Comparison of ENCODE assay signal across 8 mouse cellular contexts in the genomic region with DNA sequence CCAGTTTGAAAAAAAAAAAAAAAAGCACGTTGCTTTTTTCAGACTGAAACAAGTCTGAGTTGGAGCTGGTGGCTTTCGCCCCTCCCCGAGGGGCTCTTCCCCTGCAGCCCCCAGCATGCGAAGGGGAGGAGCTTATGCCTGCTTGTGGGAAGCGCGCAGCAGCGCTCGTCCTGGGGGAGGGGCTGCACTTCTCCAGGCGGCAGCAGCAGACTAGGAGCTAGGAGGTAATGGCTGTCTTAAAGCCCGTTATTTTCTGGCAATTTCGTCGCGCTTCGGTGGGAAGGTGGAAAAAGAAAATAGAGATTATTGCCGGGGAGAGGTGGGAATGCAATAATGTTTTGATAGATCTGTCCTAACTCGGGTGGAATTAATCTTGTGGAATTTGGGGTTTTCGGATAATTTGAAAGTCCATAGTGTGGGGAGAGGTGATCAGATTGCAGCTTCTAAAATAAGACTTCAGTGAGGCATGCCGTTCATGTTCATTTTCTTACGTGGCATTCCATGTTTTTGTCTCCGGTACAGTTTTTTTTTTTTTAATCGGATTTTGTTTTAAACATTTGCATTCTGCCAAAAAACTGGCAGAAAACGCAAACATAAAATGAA. TPM values are rescaled to one million over a fixed set of nuclear protein-coding genes. Genes with fewer than 3 reads are reported as not detected.
DNase-seq lines count a peak whose midpoint lies in the region; ATAC-seq and TF ChIP-seq lines count a peak whose summit lies in the region.

No protein-coding gene starts in this region.

- H3K27ac ChIP-seq in embryonic facial prominence, embryonic 11.5 days (replicated peaks; ENCODE audit: low read depth, low read length): no peak overlapping the region
- peak overlapping the region; percentile 45 for H3K27ac ChIP-seq in heart, embryonic 15.5 days
- H3K27ac ChIP-seq in liver, adult 2 months (replicated peaks; ENCODE audit: insufficient read depth, low read depth, low read length): no peak overlapping the region

- no peak for TF ChIP-seq POLR2A in liver, adult 2 months (IDR thresholded peaks at IDR 0.05; ENCODE audit: extremely low read depth, insufficient read depth, low read length)
- TF ChIP-seq POLR2A in myocyte (IDR thresholded peaks at IDR 0.05; ENCODE audit: insufficient read length, low read depth): no peak

- no peaks in the 10 kb centered on the region for H3K79me2 ChIP-seq in liver, adult 2 months (ENCODE audit: control insufficient read depth, insufficient read depth, low read length)
- peaks cover 7% of the 10 kb centered on the region for H3K79me2 ChIP-seq in myocyte (ENCODE audit: control insufficient read depth, insufficient read depth)

- TF ChIP-seq CTCF in liver, adult 2 months (IDR thresholded peaks at IDR 0.05; ENCODE audit: low read depth, low read length): no peak

- peak overlapping the region; percentile 29 for H3K4me2 ChIP-seq in embryonic facial prominence, embryonic 11.5 days (ENCODE audit: low read depth, low read length)
- peak overlapping the region; percentile 54 for H3K4me2 ChIP-seq in heart, embryonic 15.5 days
- peak overlapping the region; percentile 75 for H3K4me2 ChIP-seq in myocyte (ENCODE audit: low read depth)

- no peaks in the 10 kb centered on the region for H3K4me1 ChIP-seq in embryonic facial prominence, embryonic 11.5 days (ENCODE audit: control insufficient read depth, insufficient read depth, low read length)
- peaks cover 4% of the 10 kb centered on the region; the same call in 1 of the 2 replicates for H3K4me1 ChIP-seq in heart, embryonic 15.5 days (replicated peaks)
- H3K4me1 ChIP-seq in liver, adult 2 months (ENCODE audit: control insufficient read depth, insufficient read depth, low read length): no peaks in the 10 kb centered on the region

- 16% methylated on average over 22 of the region's 22 CpGs for WGBS in embryonic facial prominence, embryonic 11.5 days
- 10% methylated on average over 22 of the region's 22 CpGs for WGBS in heart, embryonic 15.5 days
- WGBS in liver, adult 2 months: 6% methylated on average over 22 of the region's 22 CpGs

- H3K27me3 ChIP-seq in embryonic facial prominence, embryonic 11.5 days (ENCODE audit: control insufficient read depth, insufficient read depth, low read length): no peaks in the 10 kb centered on the region
- H3K27me3 ChIP-seq in heart, embryonic 15.5 days: no peaks in the 10 kb centered on the region
- H3K27me3 ChIP-seq in liver, adult 2 months (ENCODE audit: control insufficient read depth, insufficient read depth, low read length): no peaks in the 10 kb centered on the region
- H3K27me3 ChIP-seq in myocyte (ENCODE audit: control insufficient read depth, insufficient read depth, insufficient read length): no peaks in the 10 kb centered on the region

- no peak overlapping the region; the same call in 1 of the 2 replicates for H3K9ac ChIP-seq in embryonic facial prominence, embryonic 11.5 days (replicated peaks; ENCODE audit: low read length)
- peak overlapping the region; percentile 44 for H3K9ac ChIP-seq in heart, embryonic 15.5 days
- no peak overlapping the region for H3K9ac ChIP-seq in liver, adult 2 months (ENCODE audit: low read depth, low read length)

- H3K9me3 ChIP-seq in embryonic facial prominence, embryonic 11.5 days (replicated peaks; ENCODE audit: control insufficient read depth, low read length): no peaks in the 10 kb centered on the region
- H3K9me3 ChIP-seq in heart, embryonic 15.5 days (replicated peaks): no peaks in the 10 kb centered on the region

- no peaks in the 10 kb centered on the region for H3K36me3 ChIP-seq in embryonic facial prominence, embryonic 11.5 days (replicated peaks; ENCODE audit: control insufficient read depth, insufficient read depth, low read depth, low read length)
- no peaks in the 10 kb centered on the region for H3K36me3 ChIP-seq in heart, embryonic 15.5 days
- no peaks in the 10 kb centered on the region for H3K36me3 ChIP-seq in liver, adult 2 months (ENCODE audit: control insufficient read depth, insufficient read depth, low read length)
- H3K36me3 ChIP-seq in myocyte (ENCODE audit: control insufficient read depth, insufficient read depth): no peaks in the 10 kb centered on the region

- H3K4me3 ChIP-seq in embryonic facial prominence, embryonic 11.5 days (ENCODE audit: low read depth, low read length): peak overlapping the region; percentile 36
- peak overlapping the region; percentile 51 for H3K4me3 ChIP-seq in heart, embryonic 15.5 days
- H3K4me3 ChIP-seq in liver, adult 2 months (ENCODE audit: insufficient read depth, low read depth, low read length): peak overlapping the region; percentile 17; the same call in 1 of the 2 replicates
- peak overlapping the region; percentile 26 for H3K4me3 ChIP-seq in myocyte

- peak; percentile 97 for ATAC-seq in embryonic facial prominence, embryonic 11.5 days (replicated peaks; ENCODE audit: insufficient number of reproducible peaks, low FRiP score, low TSS enrichment, low read depth)
- peak; percentile 75 for ATAC-seq in heart, embryonic 15.5 days (replicated peaks; ENCODE audit: insufficient number of reproducible peaks, insufficient read depth, low FRiP score, low read depth)

- no peak overlapping the region for H3ac ChIP-seq in myocyte (ENCODE audit: control insufficient read depth, insufficient read length)

- peak; percentile 63 for DNase-seq in 3T3-L1 (ENCODE audit: low read depth, low spot score)
- DNase-seq in adrenal gland, postnatal 36 days: peak; percentile 60 to 72
- peak; percentile 84 for DNase-seq in embryonic facial prominence, embryonic 11.5 days (ENCODE audit: low spot score)
- peak; percentile 44 for DNase-seq in kidney, postnatal 14 days
- no peak for DNase-seq in liver, adult 2 months (ENCODE audit: extremely low read depth, low read depth, low spot score)
- peak; percentile 25 for DNase-seq in thymus, postnatal 14 days

TF ChIP-seq in myocyte, 11 proteins besides CTCF, POLR2A, EP300 and RAD21:
- TF ChIP-seq MAX (IDR thresholded peaks at IDR 0.05; ENCODE audit: low read depth) (no peak), POLR2AphosphoS2 (IDR thresholded peaks at IDR 0.05; ENCODE audit: insufficient read length, low read depth) (no peak), TCF12 (IDR thresholded peaks at IDR 0.05; ENCODE audit: insufficient read depth, poor library complexity, severe bottlenecking) (no peak), SRF (IDR thresholded peaks at IDR 0.05; ENCODE audit: control insufficient read depth, insufficient read length, low read depth) (no peak), TCF3 (IDR thresholded peaks at IDR 0.05; ENCODE audit: insufficient read length, low read depth) (no peak), REST (IDR thresholded peaks at IDR 0.05; ENCODE audit: insufficient read depth, insufficient read length) (no peak), E2F4 (IDR thresholded peaks at IDR 0.05; ENCODE audit: insufficient read depth) (no peak), USF1 (IDR thresholded peaks at IDR 0.05; ENCODE audit: low read depth) (no peak), MYOD1 (IDR thresholded peaks at IDR 0.05; ENCODE audit: control insufficient read depth in 1 of 3, insufficient read length in 2 of 3, low read depth in 2 of 3) (no peak), MYOG (IDR thresholded peaks at IDR 0.05; ENCODE audit: control insufficient read depth in 1 of 3, insufficient read depth in 1 of 3, insufficient read length in 2 of 3, low read depth in 2 of 3) (no peak), CEBPB (IDR thresholded peaks at IDR 0.05; ENCODE audit: insufficient read depth, poor library complexity, severe bottlenecking) (no peak)

RNA-seq across cellular contexts. Expression of a gene that starts 7.2 kb away (rescaled TPM):
- 1 to 10 TPM; 3.5 to 4.6 TPM for total RNA-seq in adrenal gland, postnatal 36 days (2021)
- polyA plus RNA-seq in embryonic facial prominence, embryonic 11.5 days (2014; fragmentation: Nextera tagmentation; extraction: Ambion mirVana): 29.9 and 32.8 TPM in 2 replicates
- polyA plus RNA-seq in heart, embryonic 15.5 days (2015; fragmentation: Nextera tagmentation; extraction: Ambion mirVana): 29.4 and 32.7 TPM in 2 replicates
- total RNA-seq in liver, adult 2 months (2014; rRNA removed): 0.09 and 0.20 TPM in 2 replicates
- polyA plus RNA-seq in liver, adult 2 months (2012; rRNA removed): 0.02 TPM in 1 of 2 replicates, not detected in the other
- 2.9 TPM for polyA plus RNA-seq in myocyte (2012; fragmentation: generic; extraction: Trizol)

RNA-seq across cellular contexts. Expression of a gene that starts 38.1 kb away (rescaled TPM):
- not detected for total RNA-seq in adrenal gland, postnatal 36 days (2021)
- polyA plus RNA-seq in embryonic facial prominence, embryonic 11.5 days (2014; fragmentation: Nextera tagmentation; extraction: Ambion mirVana): not detected in 2 replicates
- polyA plus RNA-seq in heart, embryonic 15.5 days (2015; fragmentation: Nextera tagmentation; extraction: Ambion mirVana): not detected in 2 replicates
- total RNA-seq in liver, adult 2 months (2014; rRNA removed): not detected in 2 replicates
- not detected in 2 replicates for polyA plus RNA-seq in liver, adult 2 months (2012; rRNA removed)
- polyA plus RNA-seq in myocyte (2012; fragmentation: generic; extraction: Trizol): not detected
